Mouse (Mus musculus): ENCODE measurements around the gene Slc51b.

GRCm38 (mm10) chr9:65382751-65383097, 40.0 kb downstream of the Slc51b start:
- TF ChIP-seq CTCF (conservative IDR thresholded peaks at IDR 0.05; ENCODE audit: insufficient read depth, insufficient read length, low read depth, low read length) (no peak), POLR2A (IDR thresholded peaks at IDR 0.05; ENCODE audit: low read depth, low read length) (no peak)
